Comparison of ENCODE assay signal across 21 mouse cellular contexts in genomic region chr7:117575417-117575816, GRCm38 (mm10).
"Had no signal": no experiment of that assay in that cellular context is flagged by ENCODE, and none has a peak within 500 bp of the region (broad histone marks: within the 10 kb centered on the region; RNA-seq: fewer than 3 reads in every experiment).

No protein-coding gene starts in this region.

- DNase-seq: kidney, adult 9 months; kidney, postnatal 14 days; kidney, postnatal 4 days; liver; lung, adult 18-20 months; lung, postnatal 10 days; lung, postnatal 36 days; retina, postnatal 1 day; right cerebral cortex, postnatal 25 days; spleen, adult 18-20 months; thymus, adult 18-20 months; thymus, postnatal 36 days had no signal

- H3K4me3 ChIP-seq: limb, embryonic 10.5 days; limb, embryonic 13.5 days; liver, embryonic 12.5 days; liver, embryonic 15.5 days; lung, embryonic 15.5 days; midbrain, embryonic 12.5 days; midbrain, embryonic 15.5 days; myocyte; neural tube, embryonic 13.5 days had no signal

- H3K9ac ChIP-seq: limb, embryonic 13.5 days; liver, embryonic 12.5 days; liver, embryonic 15.5 days; lung, embryonic 15.5 days; midbrain, embryonic 12.5 days; midbrain, embryonic 15.5 days; neural tube, embryonic 13.5 days had no signal

- H3K9me3 ChIP-seq: limb, embryonic 10.5 days; limb, embryonic 13.5 days; liver, embryonic 12.5 days; liver, embryonic 15.5 days; lung, embryonic 15.5 days; midbrain, embryonic 12.5 days; midbrain, embryonic 15.5 days; neural tube, embryonic 13.5 days had no signal

- H3K36me3 ChIP-seq: limb, embryonic 10.5 days; limb, embryonic 13.5 days; liver, embryonic 12.5 days; liver, embryonic 15.5 days; lung, embryonic 15.5 days; midbrain, embryonic 12.5 days; midbrain, embryonic 15.5 days; neural tube, embryonic 13.5 days had no signal

- H3K27me3 ChIP-seq: limb, embryonic 13.5 days; liver, embryonic 12.5 days; liver, embryonic 15.5 days; lung, embryonic 15.5 days; midbrain, embryonic 15.5 days; neural tube, embryonic 13.5 days had no signal

- H3K27ac ChIP-seq: limb, embryonic 10.5 days; limb, embryonic 13.5 days; liver, embryonic 12.5 days; liver, embryonic 15.5 days; lung, embryonic 15.5 days; midbrain, embryonic 12.5 days; midbrain, embryonic 15.5 days; neural tube, embryonic 13.5 days had no signal

- ATAC-seq: liver, embryonic 12.5 days; midbrain, embryonic 15.5 days had no signal

- H3K4me2 ChIP-seq: limb, embryonic 13.5 days; liver, embryonic 12.5 days; liver, embryonic 15.5 days; lung, embryonic 15.5 days; midbrain, embryonic 12.5 days; midbrain, embryonic 15.5 days; neural tube, embryonic 13.5 days had no signal

- H3K4me1 ChIP-seq: limb, embryonic 10.5 days; liver, embryonic 12.5 days; liver, embryonic 15.5 days; lung, embryonic 15.5 days; midbrain, embryonic 15.5 days; neural tube, embryonic 13.5 days had no signal
